Mouse (Mus musculus) gastrocnemius, adult 18-20 months (tissue): ENCODE results near the gene Ffar4. TPM values are rescaled to one million over a fixed set of nuclear protein-coding genes. Genes with fewer than 3 reads are reported as not detected.

Experiments used
- DNase-seq: peaks from one replicate; pipeline ENCODE4 v3.0.0; 2021; ENCODE audit warnings: low spot score
- long read RNA-seq, 2 experiments: library from polyadenylated mRNA; stranded (forward); transcript quantifications; one replicate each; pipeline ENCODE4 v2.0.0; 2021
- total RNA-seq, 2 experiments: library from RNA; stranded (reverse); gene quantifications; 2 replicates each; pipeline ENCODE4 v1.2.3; 2021

Gene Ffar4
- total RNA-seq, result not detected
- long read RNA-seq, experiment 1, result 0 reads
- long read RNA-seq, experiment 2, result 0 reads

DNA sequence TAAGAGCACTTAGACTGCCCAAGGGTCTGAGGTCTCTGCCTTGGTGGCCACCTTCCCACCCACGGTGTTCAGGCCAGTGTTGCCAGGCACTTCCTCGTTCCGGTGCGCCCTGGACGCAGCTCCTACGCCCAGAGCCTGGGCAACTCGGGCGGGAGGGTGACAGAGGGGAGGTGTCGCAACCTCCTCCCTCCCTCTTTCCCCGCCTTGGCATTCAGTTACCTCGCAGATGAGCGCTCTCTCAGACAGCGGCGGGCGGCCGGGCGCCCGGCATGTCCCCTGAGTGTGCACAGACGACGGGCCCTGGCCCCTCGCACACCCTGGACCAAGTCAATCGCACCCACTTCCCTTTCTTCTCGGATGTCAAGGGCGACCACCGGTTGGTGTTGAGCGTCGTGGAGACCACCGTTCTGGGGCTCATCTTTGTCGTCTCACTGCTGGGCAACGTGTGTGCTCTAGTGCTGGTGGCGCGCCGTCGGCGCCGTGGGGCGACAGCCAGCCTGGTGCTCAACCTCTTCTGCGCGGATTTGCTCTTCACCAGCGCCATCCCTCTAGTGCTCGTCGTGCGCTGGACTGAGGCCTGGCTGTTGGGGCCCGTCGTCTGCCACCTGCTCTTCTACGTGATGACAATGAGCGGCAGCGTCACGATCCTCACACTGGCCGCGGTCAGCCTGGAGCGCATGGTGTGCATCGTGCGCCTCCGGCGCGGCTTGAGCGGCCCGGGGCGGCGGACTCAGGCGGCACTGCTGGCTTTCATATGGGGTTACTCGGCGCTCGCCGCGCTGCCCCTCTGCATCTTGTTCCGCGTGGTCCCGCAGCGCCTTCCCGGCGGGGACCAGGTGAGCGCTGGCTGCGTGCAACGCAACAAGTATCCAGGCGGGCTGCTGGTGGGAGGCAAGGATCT is at the start of gene Ffar4:
Ffar4 (plus strand) TSS at position 214 of the 901 bp plus-strand sequence.
- no peak for DNase-seq

- DNase-seq, result no peak
These were observed 47.2 kb upstream of the Ffar4 start for GRCm38 (mm10) chr19:38049686-38050085.

GRCm38 (mm10) chr19:38053227-38054041 is 43.4 kb upstream of the Ffar4 start:
- DNase-seq, result peak; percentile 20

DNA sequence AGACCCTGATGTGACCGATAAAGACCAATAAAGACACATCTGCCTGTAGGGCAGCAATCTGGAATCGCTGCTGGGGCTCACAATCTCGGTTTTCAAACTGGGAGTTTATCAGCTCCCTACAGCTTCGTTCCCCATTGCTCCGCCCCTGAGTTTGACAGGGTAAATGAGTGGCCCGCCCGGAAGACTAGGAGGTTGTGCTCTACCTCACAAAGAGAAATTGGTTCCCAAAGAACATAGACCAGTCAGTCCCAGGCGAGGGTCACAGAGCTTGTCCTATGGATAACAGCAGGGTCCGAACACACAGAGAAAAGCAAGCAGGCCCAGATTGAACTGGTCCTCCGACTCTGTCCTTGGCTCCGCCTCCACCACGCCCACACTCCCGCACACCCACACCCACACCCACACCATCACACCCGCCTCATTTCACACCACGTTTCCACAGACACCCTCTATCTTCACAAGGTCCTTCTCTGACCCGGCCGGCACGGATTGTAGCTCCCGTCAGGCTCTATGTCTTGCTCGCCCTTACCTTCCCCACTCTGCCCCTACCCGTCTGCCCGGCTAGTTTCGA is 42.6 kb upstream of the Ffar4 start:
- peak; percentile 72 for DNase-seq

- peak; percentile 96 for DNase-seq
These were observed 42.1 kb upstream of the Ffar4 start, which contains the start of gene Cep55 for GRCm38 (mm10) chr19:38054720-38055192. TSS of gene Cep55 (plus strand) at chr19:38055011.

DNA sequence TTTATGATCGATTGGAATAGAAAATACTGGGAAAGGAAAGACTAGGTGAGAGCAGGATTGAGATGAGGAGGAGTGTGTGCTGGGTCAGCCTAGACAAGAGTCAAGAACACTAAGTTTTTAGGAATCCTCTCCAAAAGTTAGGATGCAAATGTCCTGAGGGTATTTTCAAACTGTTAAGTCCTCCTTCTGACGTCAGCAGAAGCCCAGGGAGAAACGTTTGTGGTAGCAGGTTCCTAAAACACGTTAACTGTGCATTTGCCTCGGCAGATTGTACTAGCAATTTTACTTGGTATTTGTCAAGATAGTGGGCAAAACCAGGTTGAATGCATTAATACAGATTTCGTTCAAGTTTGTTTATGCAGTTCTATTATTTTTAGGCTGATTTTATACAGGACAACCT is 41.1 kb upstream of the Ffar4 start:
- no peak for DNase-seq

- no peak for DNase-seq
These were observed 40.6 kb upstream of the Ffar4 start for GRCm38 (mm10) chr19:38056276-38056675.

DNA sequence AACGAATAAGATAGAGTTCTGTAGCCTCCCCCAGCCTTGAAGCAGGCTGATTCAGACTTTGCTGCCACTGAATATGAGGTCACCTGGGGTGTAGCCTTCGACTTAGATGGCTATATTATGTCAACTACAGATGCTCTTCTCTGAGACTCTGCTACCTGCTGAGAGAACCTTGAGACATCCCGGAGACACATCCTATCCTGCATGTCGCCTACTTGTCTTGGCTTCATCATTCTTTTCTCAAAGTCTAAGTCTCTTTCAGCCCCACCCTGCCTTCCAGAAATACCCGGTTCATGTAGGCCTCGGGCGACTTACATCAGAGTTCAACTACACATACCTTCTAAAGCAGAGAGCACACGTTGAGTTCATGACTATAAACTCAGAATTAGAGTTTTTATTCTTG is 39.9 kb upstream of the Ffar4 start:
- DNase-seq, result no peak

DNA sequence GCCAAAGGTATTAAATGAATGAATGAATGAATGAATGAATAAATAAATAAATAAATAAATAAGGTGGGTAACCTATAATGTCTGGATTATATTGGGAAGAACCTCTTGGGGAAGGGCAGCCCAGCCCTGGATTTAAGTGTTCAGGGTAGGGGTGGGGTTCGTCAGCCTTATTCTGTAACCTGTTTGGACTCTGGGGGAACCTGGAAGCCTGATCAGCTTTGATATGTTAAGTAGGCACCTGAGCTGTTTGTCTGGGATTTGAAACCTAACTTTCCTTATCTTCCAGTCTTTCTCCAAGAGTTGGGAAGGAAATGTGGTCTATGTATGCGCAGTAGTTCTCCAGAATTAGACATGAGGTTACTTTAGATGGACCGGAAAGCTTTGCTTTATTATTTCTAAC is 33.7 kb upstream of the Ffar4 start:
- DNase-seq, result no peak

DNA sequence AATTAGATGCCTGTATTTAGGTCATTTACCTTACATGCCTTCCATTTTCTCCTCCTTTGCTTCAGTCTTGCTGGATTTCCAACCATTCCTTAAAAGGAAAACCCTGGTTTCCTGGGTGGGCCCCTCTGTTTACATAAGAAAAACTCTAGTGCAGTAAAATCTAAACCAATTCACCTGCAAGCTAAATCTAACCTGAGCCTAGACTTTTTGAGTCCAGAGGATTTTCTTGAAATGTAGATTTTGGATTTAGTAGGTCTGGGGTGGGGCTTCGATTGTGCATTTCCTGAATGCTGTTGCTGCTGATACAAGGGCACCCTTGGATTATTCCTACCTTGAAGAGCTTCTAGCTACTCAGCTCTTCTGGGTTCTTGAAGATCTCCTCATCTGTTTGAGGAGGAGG is 32.8 kb upstream of the Ffar4 start:
- DNase-seq, result no peak

GRCm38 (mm10) chr19:38073226-38073625 is 23.6 kb upstream of the Ffar4 start:
- DNase-seq, result no peak

- no peak for DNase-seq
These were observed 21.8 kb upstream of the Ffar4 start for GRCm38 (mm10) chr19:38075051-38075450.

DNA sequence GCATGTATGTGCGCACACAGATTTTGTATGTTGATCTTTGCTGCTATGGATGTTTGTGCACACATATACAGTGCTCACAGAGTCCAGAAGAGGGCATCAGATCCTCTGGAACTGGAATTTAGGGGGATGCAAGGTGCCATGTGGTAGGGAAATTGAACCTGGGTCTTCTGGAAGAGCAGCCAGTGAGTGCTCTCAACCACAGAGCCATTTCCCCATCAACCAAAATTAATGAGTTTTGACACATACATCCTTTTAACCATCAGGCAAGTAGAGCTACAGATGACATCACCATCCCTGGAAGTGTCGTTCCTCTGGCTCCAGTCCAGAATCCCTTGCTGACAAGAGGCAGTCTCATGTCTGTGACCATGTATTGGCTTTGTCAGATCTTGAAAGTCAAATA is 20.6 kb upstream of the Ffar4 start:
- DNase-seq, result no peak

DNA sequence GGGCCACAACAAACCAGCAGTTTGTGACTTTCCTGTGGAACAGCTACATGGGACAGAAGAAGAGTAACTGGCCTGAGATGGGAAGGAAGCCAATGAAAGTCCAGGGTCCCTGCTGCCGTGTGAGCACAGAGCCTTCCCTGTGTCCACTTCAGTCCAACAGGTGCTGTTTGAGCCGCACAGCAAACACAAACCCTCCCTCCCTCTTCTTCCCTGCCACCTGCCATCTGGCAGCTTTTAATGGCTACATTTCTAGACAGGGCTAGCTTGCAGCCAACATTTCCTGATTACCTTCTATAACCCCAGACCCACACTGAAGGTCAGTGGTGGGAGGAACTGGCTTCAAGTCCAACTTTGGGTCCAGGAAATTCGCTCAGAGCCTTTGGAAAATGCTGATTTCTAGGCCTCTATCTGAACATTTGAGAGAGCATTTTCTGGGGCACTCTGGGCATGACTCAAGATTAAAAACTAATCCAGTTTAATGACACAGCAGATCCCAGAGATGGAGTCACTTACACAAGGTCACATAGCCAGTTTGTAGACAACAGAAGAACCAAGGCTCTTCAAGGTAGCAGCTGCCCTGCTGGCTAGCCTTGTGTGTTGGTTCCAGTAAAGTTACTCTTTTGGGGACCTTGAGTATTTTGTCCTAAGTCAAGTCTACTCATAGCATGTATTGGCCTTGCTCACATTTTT is 18.9 kb upstream of the Ffar4 start:
- DNase-seq, result no peak

- no peak for DNase-seq
These were observed 15.5 kb upstream of the Ffar4 start for GRCm38 (mm10) chr19:38081361-38081760.

- no peak for DNase-seq
These were observed 13.8 kb upstream of the Ffar4 start for GRCm38 (mm10) chr19:38082931-38083525.

GRCm38 (mm10) chr19:38085841-38086240 is 11.0 kb upstream of the Ffar4 start:
- no peak for DNase-seq

DNA sequence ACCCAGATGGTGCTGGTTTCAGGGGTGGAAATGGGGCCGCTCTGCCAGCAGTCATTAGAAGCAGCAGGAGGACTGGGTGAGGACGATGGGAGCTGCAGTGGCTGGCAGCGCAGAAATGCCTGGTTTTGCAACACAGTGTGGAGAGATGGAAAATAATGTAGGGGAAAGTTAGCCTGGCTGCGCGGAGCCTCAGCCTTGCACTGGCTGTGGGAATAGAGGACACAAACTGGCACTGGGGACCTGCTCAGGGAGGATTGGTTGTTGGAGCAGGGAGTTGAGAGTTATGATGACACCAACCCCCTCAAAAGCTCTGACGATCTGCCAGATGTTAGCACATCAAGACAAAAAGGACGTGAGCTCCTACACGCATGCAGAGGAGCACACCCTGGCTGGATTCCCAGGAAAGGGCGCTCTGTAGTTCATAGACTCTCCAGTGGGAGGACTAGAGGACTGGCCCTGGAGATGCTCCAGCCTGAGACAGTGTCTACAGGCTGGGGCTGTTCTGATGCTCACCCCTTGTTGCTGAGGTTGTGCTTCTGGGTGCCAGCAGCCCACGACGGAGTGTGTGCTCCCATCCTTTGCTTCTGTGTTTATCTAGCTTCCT is 9.8 kb upstream of the Ffar4 start:
- DNase-seq, result peak; percentile 18

DNA sequence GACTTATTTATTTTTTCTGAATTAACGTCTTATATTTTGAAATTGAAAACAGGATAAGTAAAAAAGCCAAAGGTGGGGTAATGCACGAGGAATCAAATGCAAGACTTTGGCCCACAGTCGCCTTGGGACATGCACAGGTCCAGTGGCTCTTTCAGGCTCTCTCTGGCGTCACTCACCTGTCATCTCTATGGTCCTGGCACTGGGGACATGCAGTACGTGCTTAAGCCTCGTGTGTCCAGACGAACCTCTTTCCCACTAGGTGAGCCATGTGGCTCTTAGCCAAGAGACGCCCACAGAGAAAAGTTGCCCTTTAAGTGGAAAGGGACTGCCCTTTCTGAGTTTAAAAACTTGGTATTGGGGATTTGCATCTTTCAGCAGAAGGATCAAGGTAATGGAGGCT is 7.5 kb upstream of the Ffar4 start:
- DNase-seq, result no peak

DNA sequence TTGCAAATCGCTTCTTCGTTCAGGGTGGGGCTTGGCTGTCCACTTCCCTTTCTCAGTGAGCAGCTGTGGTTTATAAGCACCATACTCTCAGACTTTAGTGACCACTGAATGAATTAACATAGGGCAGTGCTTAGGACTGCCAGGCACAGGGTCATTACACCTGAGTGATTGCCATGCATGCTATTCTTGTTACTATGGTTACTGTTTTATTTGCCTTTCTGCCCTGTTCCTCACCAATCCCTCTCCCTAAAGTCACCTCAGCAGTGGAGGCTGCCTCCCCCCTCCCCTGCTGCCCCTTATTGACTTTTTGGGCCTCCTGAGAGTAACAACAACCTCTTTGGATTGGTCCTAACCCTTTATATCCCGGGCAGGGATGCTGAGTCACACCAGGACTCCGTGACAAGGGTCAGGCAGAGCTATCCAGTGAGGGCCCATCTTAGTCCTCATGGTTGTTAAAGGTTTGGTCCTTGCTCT is 5.3 kb upstream of the Ffar4 start:
- no peak for DNase-seq
